Mouse (Mus musculus) spleen, adult 18-20 months (tissue): Measurements from ENCODE around the gene Ticrr.

Source experiments
- DNase-seq, 2 experiments: peaks; one replicate each; pipeline ENCODE4 v3.0.0; 2022; ENCODE audit warnings: mixed read lengths in 2 of 2

Ticrr gene

DNA sequence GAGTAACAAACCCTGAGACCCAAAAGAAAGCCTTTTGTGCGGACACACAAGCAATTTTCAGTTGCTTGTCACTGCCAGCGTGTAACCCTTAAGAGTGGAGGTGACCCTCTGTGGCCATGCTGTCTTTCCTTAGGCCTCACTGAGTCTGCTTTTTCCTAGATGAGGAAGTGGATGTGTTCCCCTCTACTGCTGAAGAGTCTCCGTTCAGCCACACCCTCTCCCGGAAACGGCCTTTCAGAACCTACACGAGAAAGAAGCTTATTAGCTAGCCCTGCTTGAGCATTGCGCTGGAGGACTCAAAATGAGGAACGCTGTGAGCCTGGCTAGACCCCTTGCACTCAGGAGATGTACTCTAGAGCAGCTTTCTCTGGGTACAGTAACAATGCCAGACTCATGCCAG, 36.5 kb downstream of the Ticrr start:
- no peak for DNase-seq

DNA sequence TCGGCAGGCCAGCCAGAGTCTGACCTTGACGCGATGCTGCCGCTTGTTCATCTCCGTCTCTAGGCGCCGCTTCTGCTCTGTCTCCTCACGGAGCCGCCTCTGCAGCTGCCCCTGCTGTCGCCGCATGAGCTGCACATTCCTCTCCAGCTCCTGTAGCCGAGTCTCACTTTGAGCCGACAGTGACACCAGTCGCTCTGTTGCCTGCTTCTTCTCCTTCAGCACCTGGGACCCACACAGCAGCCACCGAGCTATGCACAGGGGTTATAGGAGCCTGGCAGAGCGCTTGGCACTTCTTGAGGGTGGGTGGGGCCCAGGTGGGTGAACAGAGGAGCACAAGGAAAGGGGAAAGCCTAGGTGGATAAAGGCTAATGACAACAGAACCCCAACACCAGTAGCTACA, 42.8 kb downstream of the Ticrr start:
- no peak for DNase-seq

DNA sequence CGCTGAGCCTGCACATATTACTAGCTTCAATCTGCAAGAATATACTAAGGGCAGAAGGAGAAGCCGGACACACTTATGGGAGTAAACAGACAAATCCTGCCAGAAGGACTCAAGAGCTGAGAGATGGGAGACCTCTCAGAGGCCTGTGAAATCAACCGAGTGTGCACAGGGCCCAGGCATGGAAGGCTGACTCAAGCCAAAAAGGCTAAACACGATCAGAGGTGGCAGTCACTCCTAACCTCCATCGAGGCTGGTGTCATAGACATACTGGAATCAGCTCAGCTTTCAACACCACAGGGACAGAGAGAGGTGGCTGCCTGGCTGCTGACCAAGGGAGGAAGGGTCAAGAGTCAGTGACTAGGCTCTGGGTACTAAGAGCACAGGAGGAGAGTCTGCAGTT, 45.2 kb downstream of the Ticrr start:
- no peak for DNase-seq

DNA sequence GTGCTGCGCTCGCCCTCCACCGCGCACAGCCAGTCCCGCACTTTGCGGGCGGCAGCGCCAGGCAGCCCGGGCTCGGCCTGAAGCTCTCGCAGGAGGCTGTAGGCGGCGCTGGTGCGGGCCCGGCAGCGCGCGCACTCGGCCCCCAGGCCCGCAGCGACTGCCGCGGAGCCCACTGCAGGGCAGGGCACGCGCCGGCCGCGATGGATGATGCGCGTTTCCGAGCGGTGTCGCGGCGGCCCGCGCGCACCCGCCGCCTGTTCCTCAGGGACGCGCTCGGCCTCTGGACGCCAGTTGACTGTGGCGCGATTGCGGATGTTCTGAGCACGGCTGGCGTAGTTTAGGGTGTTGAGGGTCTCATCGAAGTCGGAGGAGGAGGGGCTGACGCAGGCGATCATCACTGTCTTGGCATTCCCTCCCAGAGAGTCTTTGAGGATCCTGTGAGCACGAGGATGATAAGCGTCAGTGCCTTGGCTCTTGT, 50.2 kb downstream of the Ticrr start:
- DNase-seq: no peak

DNA sequence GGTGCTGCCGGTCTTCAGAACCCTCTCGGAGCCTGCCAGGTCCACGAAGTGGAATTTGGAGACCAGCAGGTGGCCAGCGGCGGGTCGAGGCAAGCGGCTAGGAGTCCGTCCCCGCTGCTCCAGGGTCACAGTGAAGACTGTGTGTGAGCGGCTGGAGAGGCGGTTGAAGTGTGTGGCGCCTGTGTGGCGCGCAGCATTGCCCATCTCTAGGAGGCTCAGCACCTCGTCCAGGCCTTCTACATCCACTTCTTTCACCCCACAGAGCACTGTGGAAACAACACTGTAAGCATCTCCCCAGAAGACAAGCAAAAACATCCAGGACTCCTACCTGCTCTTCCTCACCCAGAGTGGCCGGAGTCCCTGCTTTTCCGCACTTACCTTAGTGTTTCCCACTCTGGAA, 50.8 kb downstream of the Ticrr start:
- DNase-seq: no peak

DNA sequence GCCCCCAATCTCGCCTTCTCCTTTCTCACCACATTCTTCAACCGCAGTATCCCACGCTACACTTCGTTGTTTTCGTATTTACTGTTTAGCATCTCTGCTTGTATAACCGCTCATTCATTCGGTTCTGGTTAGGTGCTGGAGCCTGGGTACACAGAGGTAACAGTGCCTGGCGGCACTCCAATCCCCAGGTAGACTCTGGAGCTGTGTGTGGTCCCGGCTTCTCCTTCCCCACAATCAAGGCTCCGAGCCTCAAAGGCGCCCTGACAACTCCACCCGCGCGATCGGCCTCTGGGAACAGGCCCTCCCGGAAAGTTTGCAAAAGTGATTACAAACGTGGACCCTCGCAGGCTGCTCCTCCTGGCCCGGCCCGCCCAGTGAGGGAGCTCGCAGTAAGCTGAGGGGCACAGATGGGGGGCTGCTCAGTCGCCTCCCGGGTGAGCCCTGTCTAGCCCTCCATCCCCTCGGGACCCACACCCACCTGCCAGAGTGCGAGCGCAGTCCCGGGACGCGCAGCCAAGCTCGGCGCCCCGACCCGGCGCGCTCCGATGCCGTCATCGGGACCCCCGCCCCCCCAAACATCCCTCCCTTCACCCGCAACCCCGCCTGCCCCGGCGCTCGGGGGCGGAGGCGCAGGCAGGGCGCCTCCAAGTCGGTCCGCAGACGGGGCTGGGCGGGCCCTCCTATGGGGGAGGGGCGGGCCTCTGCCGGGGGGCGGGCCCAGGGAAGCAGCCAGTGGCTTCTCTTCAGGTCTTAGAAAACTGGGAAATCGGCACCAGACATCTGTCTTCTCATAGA, 55.4 kb downstream of the Ticrr start, which contains the start of gene Kif7:
Gene Kif7 (minus strand): TSS at position 534 of the 795 bp plus-strand sequence.
- peak; percentile 30 to 52 for DNase-seq

DNA sequence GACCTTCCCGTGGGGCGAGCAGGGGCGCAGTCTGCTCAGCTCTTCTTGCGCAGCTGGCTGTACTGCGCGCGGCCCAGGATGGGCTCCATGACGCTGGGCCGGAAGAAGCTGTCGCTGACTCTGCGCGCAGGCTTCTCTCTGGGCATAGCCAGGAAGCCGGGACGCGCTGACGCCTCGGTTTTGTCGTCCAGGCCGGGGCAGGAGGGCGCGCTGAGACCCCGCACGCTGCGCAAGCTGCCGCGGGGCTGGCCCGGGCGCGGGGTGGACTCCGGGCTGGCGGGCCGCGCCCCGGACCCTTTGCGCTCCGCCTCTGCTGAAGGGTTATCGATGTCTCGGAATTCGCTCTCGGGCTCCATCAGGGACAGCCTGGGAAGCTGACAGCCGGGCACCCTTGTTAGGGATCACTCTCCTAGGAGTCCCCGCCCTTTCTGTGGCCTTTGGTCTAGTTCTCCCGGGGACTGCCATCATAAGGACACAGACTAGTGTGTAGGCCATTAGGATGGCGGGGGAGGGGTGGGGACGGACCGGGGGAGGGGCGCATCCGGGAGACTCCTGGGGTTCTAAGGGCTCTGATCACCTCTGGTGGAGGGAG, 61.5 kb downstream of the Ticrr start:
- DNase-seq: peak in 1 of 2 experiments; percentile 21

DNA sequence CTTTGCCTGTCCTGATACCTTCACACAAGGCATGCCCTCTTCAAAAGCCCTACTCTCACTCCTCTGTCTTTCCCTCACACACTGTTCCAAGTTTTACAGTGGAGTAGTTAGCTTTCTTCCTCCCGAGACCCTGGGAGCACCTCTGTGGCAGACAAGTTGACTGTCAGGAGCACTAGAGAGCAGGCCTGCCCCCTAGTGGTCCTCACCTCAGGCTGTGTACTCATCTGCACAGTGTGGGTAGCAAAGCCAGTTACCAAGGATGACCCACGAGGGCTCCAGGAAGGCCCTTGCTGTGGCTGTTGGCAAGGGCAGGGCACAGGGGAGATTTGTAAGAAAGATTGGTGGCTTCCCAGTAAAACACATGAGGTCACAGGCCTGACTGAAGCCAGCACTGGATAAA, 67.1 kb downstream of the Ticrr start:
- DNase-seq: peak in 1 of 2 experiments; percentile 59

DNA sequence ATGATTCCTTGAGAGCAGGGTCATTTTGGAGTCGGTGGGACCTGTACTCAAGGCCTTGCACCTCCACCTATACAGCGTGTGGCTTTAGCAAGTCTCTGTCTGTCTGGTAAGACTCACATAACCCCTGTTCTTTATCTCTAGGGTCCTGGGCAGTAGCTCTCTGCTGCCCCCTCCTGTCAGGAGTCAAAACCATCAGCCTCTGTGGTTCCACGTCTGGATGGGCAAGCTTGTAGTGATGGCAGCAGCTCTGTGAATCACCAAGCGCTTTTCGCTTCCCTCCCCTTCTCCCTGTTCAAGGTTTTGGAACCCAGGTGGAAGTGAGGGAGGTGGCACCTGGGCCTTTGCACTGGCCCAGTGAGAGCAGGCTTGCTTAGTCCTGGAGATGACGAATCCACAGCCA, 68.2 kb downstream of the Ticrr start:
- peak in 1 of 2 experiments; percentile 47 for DNase-seq

DNA sequence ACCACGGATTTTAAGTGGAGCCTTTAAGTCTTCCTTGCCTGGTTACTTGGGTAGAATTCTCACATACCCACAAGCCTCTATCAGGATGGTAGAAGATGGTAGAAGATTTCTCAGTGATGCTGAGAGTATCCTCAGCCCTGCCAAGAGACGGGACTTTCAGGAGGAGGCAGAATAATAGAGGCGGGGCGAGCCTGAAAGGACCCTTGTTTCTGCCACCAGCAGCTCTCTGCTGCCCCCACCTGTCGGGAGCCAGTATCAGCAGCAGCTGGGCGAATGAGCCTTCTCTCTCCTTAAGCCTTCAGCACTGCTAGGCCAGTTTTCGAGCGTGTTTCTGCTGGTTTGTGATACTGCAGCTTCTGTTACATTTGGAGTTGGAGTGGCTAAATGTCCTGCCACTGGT, 69.2 kb downstream of the Ticrr start:
- peak in 1 of 2 experiments; percentile 62 for DNase-seq

DNA sequence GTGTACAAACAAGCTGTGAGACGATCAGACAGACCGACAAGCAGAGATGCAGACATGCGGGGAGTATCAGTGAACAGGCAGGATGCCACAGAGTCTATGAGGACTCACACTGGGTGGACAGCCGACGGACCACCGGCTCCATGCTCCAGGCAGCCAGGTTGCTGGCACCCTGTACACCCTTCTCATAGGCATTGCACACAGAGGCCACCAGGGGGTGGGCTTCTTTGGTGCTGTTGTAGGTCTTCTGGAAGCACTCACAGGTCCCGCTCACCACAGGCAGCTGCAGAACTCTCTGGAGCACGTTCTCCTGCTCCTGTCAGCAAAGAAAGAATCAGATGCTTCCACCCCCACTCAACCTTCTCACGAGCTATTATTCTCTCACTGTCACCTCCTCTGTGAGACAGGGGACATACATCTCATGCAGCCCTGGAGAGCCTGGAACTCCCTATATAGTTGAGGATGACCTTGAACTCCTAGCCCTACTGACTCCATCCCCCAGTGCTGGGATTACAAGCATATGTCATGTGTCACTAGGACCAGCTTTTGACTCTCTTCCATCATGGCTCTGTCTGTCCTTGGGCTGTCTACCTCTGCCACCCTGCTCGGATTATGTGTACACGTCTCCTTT, 69.9 kb downstream of the Ticrr start:
- no peak for DNase-seq

DNA sequence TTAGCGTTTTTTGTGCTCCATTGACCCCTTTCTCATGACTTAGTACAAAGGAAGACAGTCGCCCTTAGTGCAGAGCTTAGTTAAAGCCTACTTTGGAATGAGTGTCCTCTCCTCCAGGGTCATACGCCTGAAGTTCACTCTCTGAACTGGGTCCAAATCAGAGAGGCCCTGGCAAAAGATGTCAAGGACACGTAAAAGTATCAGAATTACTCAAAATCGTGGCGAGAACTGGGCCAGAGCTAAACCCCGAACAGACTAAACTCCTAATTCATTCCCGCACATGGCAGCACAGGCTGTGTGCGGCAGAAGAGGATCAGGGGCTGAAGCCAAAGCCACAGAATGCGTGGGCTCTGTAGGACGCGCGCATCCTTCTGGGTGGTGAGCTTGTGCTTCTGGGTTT, 71.4 kb downstream of the Ticrr start:
- DNase-seq: no peak

DNA sequence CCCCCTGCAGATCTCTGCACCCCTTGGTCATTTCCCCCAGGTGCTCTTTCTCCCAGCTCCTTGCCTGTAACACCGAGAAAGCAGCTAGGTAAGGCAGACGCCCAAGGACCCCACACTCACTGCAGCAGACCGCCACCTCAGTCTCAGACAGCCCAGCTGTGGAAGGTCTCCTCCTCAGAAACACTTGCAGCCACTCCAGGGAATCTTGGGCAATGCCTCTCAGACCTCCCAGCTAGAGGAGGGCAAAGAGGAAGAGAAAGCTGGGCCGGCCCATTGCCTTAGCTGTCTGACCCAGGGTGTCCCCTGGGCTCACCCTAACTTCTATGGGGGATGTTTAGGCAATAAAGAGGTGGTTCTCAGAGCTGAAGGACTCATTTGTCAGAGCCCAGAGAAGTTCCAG, 72.6 kb downstream of the Ticrr start, which contains the start of gene Plin1:
Gene Plin1 (minus strand): TSS at position 282 of the 400 bp plus-strand sequence.
- no peak for DNase-seq

DNA sequence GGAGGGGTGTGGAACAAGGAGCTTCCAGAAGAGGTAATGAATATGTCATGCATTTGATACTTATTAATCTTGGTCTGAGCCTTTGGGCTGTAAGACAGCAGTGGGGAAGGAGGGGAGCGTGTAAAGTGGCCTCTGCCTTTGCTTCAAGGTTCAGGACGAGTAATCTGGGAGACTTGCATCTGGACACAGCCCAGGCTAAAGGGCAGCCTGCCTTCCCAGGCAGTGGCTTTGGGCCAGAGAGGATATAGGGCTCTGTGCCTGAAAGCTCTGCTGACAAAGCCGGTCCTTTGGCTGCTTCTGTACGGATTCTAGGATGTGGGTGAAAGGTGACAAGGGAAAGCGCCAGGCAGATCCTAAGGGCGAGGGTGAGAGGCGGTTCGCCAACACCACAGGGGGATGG, 74.6 kb downstream of the Ticrr start:
- DNase-seq: no peak

DNA sequence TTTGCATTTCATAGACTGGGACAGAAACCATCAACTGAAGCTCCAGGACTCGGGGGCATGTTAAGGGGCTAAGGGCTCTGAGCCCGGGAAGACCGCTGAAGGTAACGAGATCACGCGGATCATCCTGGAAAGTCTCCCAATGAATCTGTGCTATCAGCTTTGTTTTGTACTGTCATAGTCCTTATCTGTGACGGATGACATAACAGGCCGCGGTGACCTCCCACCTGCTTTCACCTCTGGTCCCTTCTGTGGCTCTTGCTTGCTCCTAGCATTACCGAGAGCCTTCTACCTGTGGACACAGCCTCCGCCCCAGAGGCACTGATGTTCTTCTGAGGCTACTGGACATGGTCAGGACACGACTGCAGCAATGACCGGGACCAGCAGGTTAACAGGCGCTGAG, 76.5 kb downstream of the Ticrr start:
- DNase-seq: no peak

DNA sequence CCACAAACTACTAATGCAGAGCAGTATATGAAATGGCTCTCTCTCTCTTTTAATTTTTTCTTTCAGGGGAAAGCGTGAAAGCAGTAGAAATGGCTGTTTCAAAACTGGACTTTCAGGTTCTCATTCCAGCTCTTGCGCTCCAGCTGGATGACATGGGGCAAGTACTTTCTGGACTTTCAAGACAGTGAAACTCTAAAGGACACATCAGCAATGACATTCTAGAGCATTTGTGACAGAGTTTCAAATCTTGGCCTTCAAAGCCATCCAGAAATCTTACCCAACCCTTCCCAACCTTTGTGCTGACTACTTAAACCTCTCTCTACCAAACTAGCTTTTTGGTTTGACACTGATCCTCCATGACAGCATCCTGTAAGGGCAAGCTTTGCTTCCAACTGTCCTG, 78.9 kb downstream of the Ticrr start:
- no peak for DNase-seq

DNA sequence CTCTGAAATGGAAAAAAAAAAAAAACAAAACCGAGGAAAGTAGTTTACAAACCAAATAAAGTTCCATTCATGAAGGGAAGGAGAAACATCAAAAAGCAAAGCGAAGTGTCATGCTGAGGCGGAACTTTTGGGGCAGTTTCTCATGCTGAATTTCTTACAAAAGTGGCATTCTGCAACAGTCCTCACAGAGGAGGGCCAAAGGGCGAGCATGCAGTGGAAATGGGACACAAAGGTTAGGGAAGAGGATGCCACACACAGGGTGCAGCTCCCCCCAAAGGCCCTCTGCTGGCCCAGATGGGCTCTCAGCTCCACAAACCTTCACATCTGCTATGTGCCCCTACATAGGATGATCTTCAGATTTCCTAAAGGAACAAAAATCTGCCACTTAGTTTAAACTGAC, 80.3 kb downstream of the Ticrr start:
- DNase-seq: no peak

DNA sequence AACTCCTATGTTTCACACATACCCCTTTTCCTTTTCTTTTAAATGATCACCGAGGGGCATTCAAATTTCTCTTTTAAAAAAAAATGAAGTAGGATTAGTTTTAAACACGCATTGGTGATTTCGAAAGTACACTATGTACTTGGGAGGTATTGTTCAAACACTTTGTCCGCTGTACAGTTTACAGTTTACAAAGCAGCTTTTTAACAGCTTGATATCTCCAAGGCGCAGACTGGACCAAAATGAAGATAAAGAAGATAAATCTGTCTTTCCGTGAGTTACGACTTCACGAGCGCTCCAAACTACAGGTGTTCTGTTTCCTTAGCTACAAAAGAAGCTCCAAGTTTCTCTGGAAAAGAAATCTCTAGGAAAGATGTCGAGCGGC, 82.3 kb downstream of the Ticrr start:
- DNase-seq: no peak

DNA sequence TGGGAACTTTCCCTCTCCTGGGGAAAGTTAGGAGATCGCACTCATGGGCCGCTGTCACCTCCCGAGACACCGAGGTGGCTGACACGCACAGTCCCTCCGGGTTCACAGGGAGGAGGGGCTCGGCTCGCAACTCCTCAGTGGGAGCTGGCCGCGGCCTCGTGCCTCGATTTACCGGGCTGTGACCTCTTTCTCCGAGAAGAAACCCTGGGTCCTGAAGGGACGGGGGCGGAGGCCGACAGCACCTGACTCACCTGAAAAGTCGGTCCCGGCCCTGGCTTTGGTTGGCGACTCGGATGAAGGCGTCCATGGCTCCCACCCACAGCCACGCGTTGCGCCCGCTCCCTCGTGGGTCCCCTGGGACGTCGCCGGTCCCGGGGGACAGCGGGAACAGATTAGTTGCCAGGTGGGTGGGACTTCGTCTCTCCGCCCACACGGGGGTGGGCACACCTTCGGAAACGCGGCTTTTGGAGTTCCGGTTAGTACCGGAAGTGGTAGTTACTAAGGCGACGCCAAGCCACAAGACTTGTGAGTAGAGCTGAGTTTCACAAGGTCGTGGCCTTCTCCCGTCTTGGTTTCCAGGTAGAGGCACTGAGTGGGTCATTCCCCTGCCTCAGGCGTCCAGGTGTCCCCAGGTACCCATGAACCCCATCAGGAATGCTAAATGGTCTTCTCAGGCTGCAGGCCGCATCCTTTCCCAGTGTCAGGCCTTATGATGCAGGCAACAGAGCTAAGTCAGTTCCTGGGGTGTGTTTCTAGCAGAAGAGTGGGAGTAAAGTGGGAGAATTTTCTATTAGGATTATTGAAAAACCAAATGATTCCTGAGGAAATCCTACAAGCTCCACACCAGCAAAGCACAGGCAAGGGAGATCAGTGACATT, 82.9 kb downstream of the Ticrr start, which contains the start of the genes Pex11a and Wdr93:
Gene Pex11a (minus strand): TSS at position 473 of the 878 bp plus-strand sequence.
Gene Wdr93 (plus strand): TSS at position 505 of the 878 bp plus-strand sequence.
- DNase-seq: peak; percentile 66 to 75

DNA sequence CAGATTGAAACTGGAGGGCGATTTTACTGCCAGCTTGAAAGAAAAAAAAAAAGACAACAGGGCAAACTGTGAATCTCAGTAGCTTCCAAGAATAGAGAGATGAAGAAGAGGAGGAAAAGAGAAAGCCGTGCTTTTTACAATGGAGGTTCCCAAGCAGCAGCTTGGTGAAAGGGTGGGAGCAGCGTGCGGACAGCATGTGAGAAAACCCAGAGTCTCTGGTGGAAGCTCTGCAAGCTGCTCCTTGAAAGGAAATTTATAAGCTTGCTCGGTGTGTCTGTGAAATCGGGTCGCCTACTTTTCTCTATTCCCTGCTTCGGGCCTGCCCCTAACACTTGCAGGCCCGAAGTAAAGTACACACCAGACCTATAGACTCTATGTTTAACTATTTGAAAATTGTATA, 84.1 kb downstream of the Ticrr start:
- no peak for DNase-seq

DNA sequence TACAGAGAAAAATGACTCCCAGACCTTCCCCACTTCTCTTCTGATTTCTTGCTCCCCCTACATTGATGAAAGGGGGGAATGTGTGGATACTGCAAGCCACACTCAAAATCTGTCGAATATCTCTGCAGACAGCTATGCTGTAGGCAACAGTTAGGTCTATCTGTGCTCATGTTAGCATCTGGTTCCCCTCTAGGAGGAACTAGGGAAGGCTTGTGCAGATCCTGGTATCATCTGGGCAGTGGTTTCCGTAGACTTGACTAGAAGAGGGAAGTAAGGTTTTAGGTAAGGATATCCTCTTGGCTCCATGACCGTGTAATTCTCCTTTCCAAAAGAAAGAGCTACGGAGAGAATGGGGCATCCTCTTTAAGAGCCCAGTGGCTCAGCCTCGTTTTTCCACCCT, 84.6 kb downstream of the Ticrr start:
- no peak for DNase-seq

DNA sequence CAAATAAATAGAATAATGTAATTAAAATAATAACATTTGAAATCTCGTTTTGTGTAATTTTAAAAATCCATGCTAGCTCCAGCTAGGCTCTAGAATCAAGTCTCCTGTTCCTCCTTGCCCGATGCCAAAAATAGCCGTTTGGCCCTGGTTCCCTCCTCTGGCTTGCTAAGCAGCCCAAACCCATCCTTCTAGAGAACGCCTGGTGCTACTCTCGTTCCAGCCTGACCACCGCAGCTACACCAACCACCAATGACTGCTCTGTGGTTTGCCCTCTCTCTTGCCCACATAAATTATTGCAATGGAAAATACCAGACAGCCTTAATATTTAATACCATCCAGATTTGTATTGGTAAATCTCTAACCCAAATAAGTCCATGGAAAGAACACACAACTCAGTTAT, 87.7 kb downstream of the Ticrr start:
- no peak for DNase-seq
